Mouse (Mus musculus): ENCODE measurements around the gene Ccne1. TPM values are rescaled to one million over a fixed set of nuclear protein-coding genes. Genes with fewer than 3 reads are reported as not detected.

Ccne1 gene
- polyA plus RNA-seq, 1 experiment from 2014 or later: 59.0 TPM

DNA sequence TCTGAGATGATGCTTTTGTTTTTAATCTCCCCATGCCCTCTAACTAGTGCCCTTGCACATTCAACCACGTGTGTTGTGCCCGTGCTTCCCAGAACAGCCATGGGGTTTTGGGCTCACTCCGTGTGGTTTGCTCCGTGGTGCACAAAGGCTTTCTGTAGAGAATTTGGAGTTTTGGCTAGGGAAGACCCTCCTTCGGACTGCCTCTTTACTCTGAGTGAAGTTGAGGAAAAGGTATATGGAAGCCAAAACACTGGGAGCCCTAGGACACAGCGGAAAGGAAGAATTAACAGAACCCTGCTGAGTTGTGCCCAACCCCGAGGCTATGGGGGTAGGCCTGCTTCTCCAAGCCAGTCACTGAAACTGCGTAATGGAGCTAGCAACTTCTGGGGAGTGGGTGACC is 20.9 kb downstream of the Ccne1 start:
- H3K4me2 ChIP-seq (ENCODE audit: low read depth, low read length): no peak overlapping the region
- no peak for ATAC-seq (ENCODE audit: low read depth)
- no peaks in the 10 kb centered on the region for H3K36me3 ChIP-seq (ENCODE audit: control insufficient read depth, insufficient read depth)
- H3K27me3 ChIP-seq (ENCODE audit: control insufficient read depth, insufficient read depth, low read depth, low read length): no peaks in the 10 kb centered on the region
- H3K4me3 ChIP-seq (ENCODE audit: low read depth, low read length): no peak overlapping the region
- WGBS (ENCODE audit: insufficient replicate concordance): 71% methylated on average over 8 of the region's 8 CpGs
- H3K9me3 ChIP-seq (replicated peaks; ENCODE audit: control insufficient read depth, low read length): no peaks in the 10 kb centered on the region
- H3K4me1 ChIP-seq (ENCODE audit: control insufficient read depth, low read depth, low read length): peaks cover 19% of the 10 kb centered on the region
- H3K9ac ChIP-seq (ENCODE audit: low read depth, low read length): no peak overlapping the region
- H3K27ac ChIP-seq (ENCODE audit: low read length): no peak overlapping the region

GRCm38 (mm10) chr7:38085573-38086211 is 21.6 kb downstream of the Ccne1 start:
- Histone ChIP-seq H3K4me3 (ENCODE audit: low read depth, low read length) (peak overlapping the region; percentile 65), H3K27me3 (ENCODE audit: control insufficient read depth, insufficient read depth, low read depth, low read length) (no peaks in the 10 kb centered on the region), H3K4me1 (ENCODE audit: control insufficient read depth, low read depth, low read length) (peaks cover 19% of the 10 kb centered on the region), H3K9ac (ENCODE audit: low read depth, low read length) (peak overlapping the region; percentile 44), H3K27ac (ENCODE audit: low read length) (no peak overlapping the region), H3K36me3 (ENCODE audit: control insufficient read depth, insufficient read depth) (no peaks in the 10 kb centered on the region), H3K4me2 (ENCODE audit: low read depth, low read length) (peak overlapping the region; percentile 96), H3K9me3 (replicated peaks; ENCODE audit: control insufficient read depth, low read length) (no peaks in the 10 kb centered on the region)
- under 1% methylated on average over 35 of the region's 35 CpGs for WGBS (ENCODE audit: insufficient replicate concordance)
- ATAC-seq (ENCODE audit: low read depth): peak; percentile 7; the same call in 1 of the 2 replicates

DNA sequence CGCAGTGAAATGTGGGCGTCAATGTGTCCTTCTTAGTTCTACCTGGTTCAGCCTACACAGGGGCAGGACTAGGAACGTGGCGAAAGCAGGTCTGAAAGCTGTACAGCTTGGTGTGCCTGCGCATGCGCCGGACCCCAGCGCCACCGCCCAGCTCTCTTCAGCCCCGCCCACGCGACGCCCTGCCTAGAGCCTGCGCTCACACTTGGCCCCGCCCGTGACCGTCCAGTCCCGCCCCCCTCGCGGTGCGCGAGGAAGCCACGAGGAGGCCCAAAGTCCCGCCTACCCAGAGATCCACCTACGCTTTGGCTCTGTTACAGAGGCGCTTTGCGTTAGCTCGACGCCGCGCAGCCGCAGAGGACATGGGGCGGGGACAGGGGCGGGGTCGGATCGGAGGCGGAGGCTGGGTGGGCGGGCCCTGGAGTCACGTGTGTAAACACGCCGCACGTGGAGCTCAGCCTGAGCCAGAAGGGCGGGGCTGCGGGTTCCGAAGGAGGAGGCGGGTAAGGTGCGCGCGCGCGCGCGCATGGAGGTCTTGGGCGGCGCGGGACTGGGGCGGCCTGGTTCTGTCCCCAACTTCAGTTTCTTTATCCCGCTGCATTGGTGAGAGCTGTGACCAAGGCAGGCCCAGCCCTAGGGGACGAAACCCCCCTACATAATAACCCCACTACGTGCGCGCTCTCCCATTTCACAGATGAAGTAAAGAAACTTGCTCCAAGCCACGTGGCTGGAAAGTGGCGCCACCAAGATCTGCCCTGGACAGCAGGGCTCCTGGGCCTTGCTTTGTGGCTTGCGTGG is 22.4 kb downstream of the Ccne1 start:
- Histone ChIP-seq H3K4me3 (ENCODE audit: low read depth, low read length) (peak overlapping the region; percentile 65), H3K27me3 (ENCODE audit: control insufficient read depth, insufficient read depth, low read depth, low read length) (no peaks in the 10 kb centered on the region), H3K4me2 (ENCODE audit: low read depth, low read length) (peak overlapping the region; percentile 96), H3K9me3 (replicated peaks; ENCODE audit: control insufficient read depth, low read length) (no peaks in the 10 kb centered on the region), H3K36me3 (ENCODE audit: control insufficient read depth, insufficient read depth) (no peaks in the 10 kb centered on the region), H3K4me1 (ENCODE audit: control insufficient read depth, low read depth, low read length) (peaks cover 18% of the 10 kb centered on the region), H3K9ac (ENCODE audit: low read depth, low read length) (peak overlapping the region; percentile 51), H3K27ac (ENCODE audit: low read length) (no peak overlapping the region; the same call in 1 of the 2 replicates)
- WGBS (ENCODE audit: insufficient replicate concordance): 0% methylated on average over 61 of the region's 65 CpGs
- peak; percentile 97 for ATAC-seq (ENCODE audit: low read depth)

DNA sequence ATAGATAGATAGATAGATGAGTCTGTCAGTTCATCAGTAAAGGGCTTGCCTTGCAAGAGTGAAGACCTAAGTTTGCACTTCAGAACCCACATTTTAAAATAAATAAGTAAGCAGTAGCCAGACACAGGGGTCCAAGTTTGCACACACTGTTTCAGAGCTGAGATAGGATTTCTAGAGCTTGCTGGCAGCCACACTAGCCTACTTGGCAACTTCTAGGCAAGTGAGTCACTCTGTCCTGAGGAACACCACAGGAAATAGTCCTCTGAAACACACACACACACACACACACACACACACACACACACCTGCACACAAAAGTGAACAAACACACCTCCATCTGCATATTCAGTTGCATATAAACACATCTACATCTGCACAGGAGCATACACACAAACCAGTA is 24.4 kb downstream of the Ccne1 start:
- H3K4me1 ChIP-seq (ENCODE audit: control insufficient read depth, low read depth, low read length): peaks cover 16% of the 10 kb centered on the region
- H3K4me2 ChIP-seq (ENCODE audit: low read depth, low read length): no peak overlapping the region
- no peaks in the 10 kb centered on the region for H3K27me3 ChIP-seq (ENCODE audit: control insufficient read depth, insufficient read depth, low read depth, low read length)
- H3K27ac ChIP-seq (ENCODE audit: low read length): no peak overlapping the region
- no peak overlapping the region for H3K4me3 ChIP-seq (ENCODE audit: low read depth, low read length)
- H3K9ac ChIP-seq (ENCODE audit: low read depth, low read length): no peak overlapping the region
- no peak for ATAC-seq (ENCODE audit: low read depth)
- H3K36me3 ChIP-seq (ENCODE audit: control insufficient read depth, insufficient read depth): no peaks in the 10 kb centered on the region
- no peaks in the 10 kb centered on the region for H3K9me3 ChIP-seq (replicated peaks; ENCODE audit: control insufficient read depth, low read length)

DNA sequence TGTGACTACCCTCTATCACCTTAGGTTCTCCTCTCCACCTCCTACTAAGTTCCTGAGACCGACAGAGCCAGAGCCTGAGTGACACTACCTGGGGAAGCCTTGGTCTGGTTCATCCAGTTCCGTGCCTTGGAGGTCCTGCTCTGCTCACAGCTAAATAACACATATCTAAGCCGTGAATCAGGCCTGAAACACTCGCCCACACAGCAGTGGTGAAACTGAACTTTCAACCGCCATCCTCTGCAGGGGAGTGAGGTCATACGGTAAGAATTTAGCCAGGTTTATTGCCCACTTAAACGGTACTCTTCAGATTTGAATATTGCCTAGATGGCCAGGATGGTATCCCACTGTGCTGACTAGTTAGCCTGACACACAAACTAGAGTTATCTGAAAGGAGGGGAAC is 30.1 kb downstream of the Ccne1 start:
- Histone ChIP-seq H3K4me2 (ENCODE audit: low read depth, low read length) (no peak overlapping the region), H3K9me3 (replicated peaks; ENCODE audit: control insufficient read depth, low read length) (no peaks in the 10 kb centered on the region), H3K27me3 (ENCODE audit: control insufficient read depth, insufficient read depth, low read depth, low read length) (peaks cover 9% of the 10 kb centered on the region), H3K4me3 (ENCODE audit: low read depth, low read length) (no peak overlapping the region), H3K27ac (ENCODE audit: low read length) (no peak overlapping the region), H3K36me3 (ENCODE audit: control insufficient read depth, insufficient read depth) (no peaks in the 10 kb centered on the region), H3K4me1 (ENCODE audit: control insufficient read depth, low read depth, low read length) (no peaks in the 10 kb centered on the region), H3K9ac (ENCODE audit: low read depth, low read length) (no peak overlapping the region)
- WGBS (ENCODE audit: insufficient replicate concordance): 48% methylated on average over 7 of the region's 7 CpGs
- ATAC-seq (ENCODE audit: low read depth): peak; percentile 53; the same call in 1 of the 2 replicates

GRCm38 (mm10) chr7:38075487-38075886 is 31.8 kb downstream of the Ccne1 start:
- Histone ChIP-seq H3K27me3 (ENCODE audit: control insufficient read depth, insufficient read depth, low read depth, low read length) (peaks cover 9% of the 10 kb centered on the region), H3K4me2 (ENCODE audit: low read depth, low read length) (no peak overlapping the region), H3K36me3 (ENCODE audit: control insufficient read depth, insufficient read depth) (no peaks in the 10 kb centered on the region), H3K4me3 (ENCODE audit: low read depth, low read length) (no peak overlapping the region), H3K27ac (ENCODE audit: low read length) (no peak overlapping the region), H3K9ac (ENCODE audit: low read depth, low read length) (no peak overlapping the region), H3K9me3 (replicated peaks; ENCODE audit: control insufficient read depth, low read length) (no peaks in the 10 kb centered on the region), H3K4me1 (ENCODE audit: control insufficient read depth, low read depth, low read length) (no peaks in the 10 kb centered on the region)
- ATAC-seq (ENCODE audit: low read depth): no peak
- 56% methylated on average over 6 of the region's 6 CpGs for whole genome bisulfite sequencing (ENCODE audit: insufficient replicate concordance)

DNA sequence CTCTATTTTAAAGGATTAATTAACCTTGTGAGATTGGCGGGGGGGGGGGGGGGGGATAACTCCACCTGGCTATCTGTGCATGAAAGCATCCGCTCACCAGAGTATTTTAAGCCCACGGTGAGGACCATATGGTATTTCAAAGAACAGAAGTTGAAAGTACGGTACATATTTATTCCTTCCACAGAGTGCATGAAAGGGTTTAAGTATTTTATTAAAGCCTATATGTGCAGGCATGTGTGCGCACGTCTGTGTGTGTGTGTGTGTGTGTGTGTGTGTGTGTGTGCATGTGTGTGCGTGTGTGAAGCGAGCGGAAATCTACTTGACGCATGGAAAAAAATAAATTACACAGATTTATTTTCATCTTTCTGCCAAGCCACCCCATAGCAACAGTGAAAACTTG is 32.4 kb downstream of the Ccne1 start:
- Histone ChIP-seq H3K36me3 (ENCODE audit: control insufficient read depth, insufficient read depth) (no peaks in the 10 kb centered on the region), H3K4me3 (ENCODE audit: low read depth, low read length) (no peak overlapping the region), H3K9ac (ENCODE audit: low read depth, low read length) (no peak overlapping the region), H3K4me1 (ENCODE audit: control insufficient read depth, low read depth, low read length) (no peaks in the 10 kb centered on the region), H3K9me3 (replicated peaks; ENCODE audit: control insufficient read depth, low read length) (no peaks in the 10 kb centered on the region), H3K27me3 (ENCODE audit: control insufficient read depth, insufficient read depth, low read depth, low read length) (peaks cover 9% of the 10 kb centered on the region), H3K4me2 (ENCODE audit: low read depth, low read length) (no peak overlapping the region), H3K27ac (ENCODE audit: low read length) (no peak overlapping the region)
- WGBS (ENCODE audit: insufficient replicate concordance): 58% methylated on average over 10 of the region's 10 CpGs
- no peak for ATAC-seq (ENCODE audit: low read depth)

GRCm38 (mm10) chr7:38074514-38074913 is 32.8 kb downstream of the Ccne1 start:
- Histone ChIP-seq H3K27me3 (ENCODE audit: control insufficient read depth, insufficient read depth, low read depth, low read length) (peaks cover 9% of the 10 kb centered on the region), H3K4me1 (ENCODE audit: control insufficient read depth, low read depth, low read length) (no peaks in the 10 kb centered on the region), H3K36me3 (ENCODE audit: control insufficient read depth, insufficient read depth) (no peaks in the 10 kb centered on the region), H3K9ac (ENCODE audit: low read depth, low read length) (no peak overlapping the region), H3K9me3 (replicated peaks; ENCODE audit: control insufficient read depth, low read length) (no peaks in the 10 kb centered on the region), H3K4me2 (ENCODE audit: low read depth, low read length) (no peak overlapping the region), H3K4me3 (ENCODE audit: low read depth, low read length) (no peak overlapping the region), H3K27ac (ENCODE audit: low read length) (no peak overlapping the region)
- ATAC-seq (ENCODE audit: low read depth): no peak
- 11% methylated on average over 14 of the region's 14 CpGs for WGBS (ENCODE audit: insufficient replicate concordance)

DNA sequence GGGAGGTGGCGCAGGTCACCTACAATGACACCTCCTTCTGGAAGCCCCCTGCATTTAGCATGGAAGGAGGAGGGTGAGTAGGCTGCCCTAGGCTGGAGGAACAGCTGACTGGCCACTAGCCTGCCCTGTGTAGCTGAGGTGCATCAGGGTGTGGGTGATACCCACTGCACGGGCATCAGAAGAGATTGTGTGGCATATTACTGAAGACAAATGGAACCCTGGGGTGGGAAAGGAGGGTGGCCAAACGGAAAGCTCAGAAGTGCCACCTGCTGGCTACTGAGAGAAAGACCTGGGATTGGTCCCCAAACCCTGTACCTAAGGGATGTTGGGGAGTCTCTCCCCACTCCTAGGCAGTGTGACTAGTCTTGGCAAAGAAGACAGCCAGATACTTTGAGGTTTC is 33.6 kb downstream of the Ccne1 start:
- Histone ChIP-seq H3K4me1 (ENCODE audit: control insufficient read depth, low read depth, low read length) (no peaks in the 10 kb centered on the region), H3K36me3 (ENCODE audit: control insufficient read depth, insufficient read depth) (no peaks in the 10 kb centered on the region), H3K4me3 (ENCODE audit: low read depth, low read length) (no peak overlapping the region), H3K27me3 (ENCODE audit: control insufficient read depth, insufficient read depth, low read depth, low read length) (peaks cover 9% of the 10 kb centered on the region), H3K27ac (ENCODE audit: low read length) (no peak overlapping the region), H3K4me2 (ENCODE audit: low read depth, low read length) (no peak overlapping the region), H3K9ac (ENCODE audit: low read depth, low read length) (no peak overlapping the region), H3K9me3 (replicated peaks; ENCODE audit: control insufficient read depth, low read length) (no peaks in the 10 kb centered on the region)
- 0 out of 2 replicates have a peak, but pooled peaks have one; percentile 13 for ATAC-seq (ENCODE audit: low read depth)
- WGBS (ENCODE audit: insufficient replicate concordance): 19% methylated on average over 3 of the region's 3 CpGs
